Mouse (Mus musculus): ENCODE data around the gene Epb41l2.

Gene Epb41l2

GRCm38 (mm10) chr10:25397767-25398690 is 38.4 kb downstream of the Epb41l2 start:
- no peak for DNase-seq (ENCODE audit: extremely low spot score, low read depth, low spot score)

GRCm38 (mm10) chr10:25399016-25399415 is 39.4 kb downstream of the Epb41l2 start:
- DNase-seq (ENCODE audit: extremely low spot score, low read depth, low spot score): no peak

- no peak for DNase-seq (ENCODE audit: extremely low spot score, low read depth, low spot score)
Observed at GRCm38 (mm10) chr10:25400076-25400475, 40.5 kb downstream of the Epb41l2 start.

GRCm38 (mm10) chr10:25400646-25401045 is 41.0 kb downstream of the Epb41l2 start:
- DNase-seq (ENCODE audit: extremely low spot score, low read depth, low spot score): no peak

GRCm38 (mm10) chr10:25401356-25401755 is 41.8 kb downstream of the Epb41l2 start:
- DNase-seq (ENCODE audit: extremely low spot score, low read depth, low spot score): no peak

GRCm38 (mm10) chr10:25402886-25403285 is 43.3 kb downstream of the Epb41l2 start:
- no peak for DNase-seq (ENCODE audit: extremely low spot score, low read depth, low spot score)

- DNase-seq (ENCODE audit: extremely low spot score, low read depth, low spot score): no peak
Observed at GRCm38 (mm10) chr10:25403813-25404701, 44.5 kb downstream of the Epb41l2 start.

GRCm38 (mm10) chr10:25404702-25405098 is 45.1 kb downstream of the Epb41l2 start:
- no peak for DNase-seq (ENCODE audit: extremely low spot score, low read depth, low spot score)

- DNase-seq (ENCODE audit: extremely low spot score, low read depth, low spot score): no peak
Observed at GRCm38 (mm10) chr10:25405551-25405950, 46.0 kb downstream of the Epb41l2 start.

- no peak for DNase-seq (ENCODE audit: extremely low spot score, low read depth, low spot score)
Observed at GRCm38 (mm10) chr10:25406695-25407094, 47.1 kb downstream of the Epb41l2 start.

GRCm38 (mm10) chr10:25408136-25408650 is 48.6 kb downstream of the Epb41l2 start:
- DNase-seq (ENCODE audit: extremely low spot score, low read depth, low spot score): no peak

GRCm38 (mm10) chr10:25411836-25412373 is 52.3 kb downstream of the Epb41l2 start:
- no peak for DNase-seq (ENCODE audit: extremely low spot score, low read depth, low spot score)

GRCm38 (mm10) chr10:25415188-25415717 is 55.7 kb downstream of the Epb41l2 start:
- DNase-seq (ENCODE audit: extremely low spot score, low read depth, low spot score): no peak

GRCm38 (mm10) chr10:25416696-25417095 is 57.1 kb downstream of the Epb41l2 start:
- DNase-seq (ENCODE audit: extremely low spot score, low read depth, low spot score): no peak

GRCm38 (mm10) chr10:25426058-25426457 is 66.5 kb downstream of the Epb41l2 start:
- no peak for DNase-seq (ENCODE audit: extremely low spot score, low read depth, low spot score)

- no peak for DNase-seq (ENCODE audit: extremely low spot score, low read depth, low spot score)
Observed at GRCm38 (mm10) chr10:25426814-25427213, 67.2 kb downstream of the Epb41l2 start.

GRCm38 (mm10) chr10:25427523-25427922 is 67.9 kb downstream of the Epb41l2 start:
- no peak for DNase-seq (ENCODE audit: extremely low spot score, low read depth, low spot score)

GRCm38 (mm10) chr10:25428658-25429057 is 69.1 kb downstream of the Epb41l2 start:
- no peak for DNase-seq (ENCODE audit: extremely low spot score, low read depth, low spot score)

GRCm38 (mm10) chr10:25429346-25429745 is 69.7 kb downstream of the Epb41l2 start:
- no peak for DNase-seq (ENCODE audit: extremely low spot score, low read depth, low spot score)

- DNase-seq (ENCODE audit: extremely low spot score, low read depth, low spot score): no peak
Observed at GRCm38 (mm10) chr10:25430862-25431261, 71.3 kb downstream of the Epb41l2 start.

GRCm38 (mm10) chr10:25432351-25432750 is 72.8 kb downstream of the Epb41l2 start:
- no peak for DNase-seq (ENCODE audit: extremely low spot score, low read depth, low spot score)

Measured in hindlimb bud, embryonic 11.5 days (tissue).